Mouse (Mus musculus) erythroblast, embryonic 14.5 days (primary cell): ENCODE data around the gene St6galnac3. TPM values are rescaled to one million over a fixed set of nuclear protein-coding genes. Genes with fewer than 3 reads are reported as not detected.
A peak's percentile ranks its signal among the peaks of the same experiment; 100 is the strongest.

Experiments
- H3K27me3 ChIP-seq: 2 replicates; pipeline ENCODE4 v1.6.1; 2012; ENCODE audit warnings: inconsistent platforms; ENCODE audit not compliant: control insufficient read depth
- H3K36me3 ChIP-seq: 2 replicates; pipeline ENCODE4 v1.6.1; 2012; ENCODE audit warnings: mild to moderate bottlenecking, inconsistent platforms; ENCODE audit not compliant: control insufficient read depth
- H3K4me1 ChIP-seq: 2 replicates; pipeline ENCODE4 v1.6.1; 2012; ENCODE audit warnings: inconsistent platforms; ENCODE audit not compliant: control insufficient read depth
- H3K4me3 ChIP-seq: replicated peaks from 2 replicates; pipeline ENCODE3; 2012; ENCODE audit warnings: moderate library complexity, mild to moderate bottlenecking, inconsistent platforms
- H3K9me3 ChIP-seq: 2 replicates; pipeline ENCODE4 v1.6.1; 2012; ENCODE audit warnings: low read length, inconsistent platforms, mixed read lengths; ENCODE audit not compliant: control insufficient read depth
- GATA1 ChIP-seq: IDR thresholded peaks from 2 replicates; pipeline ENCODE4 v1.6.1; 2012; ENCODE audit warnings: low read length, inconsistent platforms, mixed read lengths
- TAL1 ChIP-seq: IDR thresholded peaks from 3 replicates; pipeline ENCODE4 v1.6.1; 2012; ENCODE audit warnings: low read length, inconsistent platforms, mixed read lengths
- polyA plus RNA-seq: library from polyadenylated mRNA; stranded (reverse); fragments of >175 nt; gene quantifications from 2 replicates; pipeline ENCODE4 v1.2.3, GENCODE M21; 2012

The St6galnac3 gene
- polyA plus RNA-seq, 1 experiment, result 0.17 TPM

GRCm38 (mm10) chr3:153682303-153682702 is 42.7 kb downstream of the St6galnac3 start:
- peaks cover 79% of the 10 kb centered on the region for H3K4me1 ChIP-seq
- peaks cover 20% of the 10 kb centered on the region for H3K9me3 ChIP-seq
- H3K4me3 ChIP-seq, result no peak overlapping the region
- no peak for TF ChIP-seq GATA1
- TF ChIP-seq TAL1, result no peak
- no peaks in the 10 kb centered on the region for H3K27me3 ChIP-seq
- peaks cover 80% of the 10 kb centered on the region for H3K36me3 ChIP-seq

GRCm38 (mm10) chr3:153681720-153682119 is 43.3 kb downstream of the St6galnac3 start:
- H3K36me3 ChIP-seq, result peaks cover 84% of the 10 kb centered on the region
- peaks cover 84% of the 10 kb centered on the region for H3K4me1 ChIP-seq

GRCm38 (mm10) chr3:153675832-153676231 is 49.1 kb downstream of the St6galnac3 start:
- Histone ChIP-seq H3K36me3 (peaks cover 72% of the 10 kb centered on the region), H3K27me3 (no peaks in the 10 kb centered on the region), H3K4me3 (no peak overlapping the region), H3K9me3 (no peaks in the 10 kb centered on the region), H3K4me1 (peaks cover 85% of the 10 kb centered on the region)
- TF ChIP-seq TAL1 (no peak), GATA1 (no peak)

More at GRCm38 (mm10) chr3:153681720-153682119, 43.3 kb downstream of the St6galnac3 start:
- Histone ChIP-seq H3K27me3 (no peaks in the 10 kb centered on the region), H3K9me3 (peaks cover 19% of the 10 kb centered on the region), H3K4me3 (no peak overlapping the region)
- TF ChIP-seq TAL1 (no peak), GATA1 (peak; percentile 29; the same call in 1 of the 2 replicates)

GRCm38 (mm10) chr3:153675073-153675472 is 49.9 kb downstream of the St6galnac3 start:
- peaks cover 84% of the 10 kb centered on the region for H3K4me1 ChIP-seq
- no peak overlapping the region for H3K4me3 ChIP-seq

GRCm38 (mm10) chr3:153674359-153674758 is 50.6 kb downstream of the St6galnac3 start:
- no peak for TF ChIP-seq GATA1
- TF ChIP-seq TAL1, result no peak
- Histone ChIP-seq H3K4me1 (peaks cover 85% of the 10 kb centered on the region), H3K36me3 (peaks cover 74% of the 10 kb centered on the region)

More at GRCm38 (mm10) chr3:153675073-153675472, 49.9 kb downstream of the St6galnac3 start:
- no peaks in the 10 kb centered on the region for H3K9me3 ChIP-seq
- no peaks in the 10 kb centered on the region for H3K27me3 ChIP-seq
- peaks cover 74% of the 10 kb centered on the region for H3K36me3 ChIP-seq
- no peak for TF ChIP-seq TAL1
- TF ChIP-seq GATA1, result no peak

GRCm38 (mm10) chr3:153673451-153673850 is 51.5 kb downstream of the St6galnac3 start:
- H3K4me3 ChIP-seq, result no peak overlapping the region
- peaks cover 71% of the 10 kb centered on the region for H3K36me3 ChIP-seq
- no peak for TF ChIP-seq GATA1
- no peak for TF ChIP-seq TAL1
- H3K27me3 ChIP-seq, result no peaks in the 10 kb centered on the region
- H3K9me3 ChIP-seq, result no peaks in the 10 kb centered on the region
- H3K4me1 ChIP-seq, result peaks cover 86% of the 10 kb centered on the region

More at GRCm38 (mm10) chr3:153674359-153674758, 50.6 kb downstream of the St6galnac3 start:
- H3K4me3 ChIP-seq, result no peak overlapping the region
- no peaks in the 10 kb centered on the region for H3K27me3 ChIP-seq
- H3K9me3 ChIP-seq, result no peaks in the 10 kb centered on the region

- Histone ChIP-seq H3K36me3 (peaks cover 62% of the 10 kb centered on the region), H3K4me3 (no peak overlapping the region), H3K4me1 (peaks cover 77% of the 10 kb centered on the region), H3K9me3 (no peaks in the 10 kb centered on the region), H3K27me3 (no peaks in the 10 kb centered on the region)
- no peak for TF ChIP-seq GATA1
- no peak for TF ChIP-seq TAL1
Measured at GRCm38 (mm10) chr3:153670953-153671674, 53.9 kb downstream of the St6galnac3 start.

- Histone ChIP-seq H3K27me3 (no peaks in the 10 kb centered on the region), H3K4me1 (peaks cover 77% of the 10 kb centered on the region), H3K9me3 (no peaks in the 10 kb centered on the region), H3K4me3 (no peak overlapping the region), H3K36me3 (peaks cover 55% of the 10 kb centered on the region)
- no peak for TF ChIP-seq TAL1
- no peak for TF ChIP-seq GATA1
Measured at GRCm38 (mm10) chr3:153669737-153670435, 55.1 kb downstream of the St6galnac3 start.

GRCm38 (mm10) chr3:153669329-153669728 is 55.6 kb downstream of the St6galnac3 start:
- TF ChIP-seq TAL1 (no peak), GATA1 (no peak)
- Histone ChIP-seq H3K27me3 (no peaks in the 10 kb centered on the region), H3K36me3 (peaks cover 57% of the 10 kb centered on the region), H3K4me1 (peaks cover 76% of the 10 kb centered on the region), H3K9me3 (no peaks in the 10 kb centered on the region), H3K4me3 (no peak overlapping the region)
